Mouse (Mus musculus): ENCODE data around the gene Arih1.

Gene Arih1

GRCm38 (mm10) chr9:59486549-59487065 is at the start of gene Arih1:
Arih1 (minus strand) TSS chr9:59486618.
- peak; percentile 97 for ATAC-seq (ENCODE audit: insufficient number of reproducible peaks, low FRiP score, low TSS enrichment)

GRCm38 (mm10) chr9:59533889-59534288 is 47.5 kb upstream of the Arih1 start:
- peak; percentile 93 for ATAC-seq (ENCODE audit: insufficient number of reproducible peaks, low FRiP score, low TSS enrichment)

- no peak for ATAC-seq (ENCODE audit: insufficient number of reproducible peaks, low FRiP score, low TSS enrichment)
These were observed 47.0 kb upstream of the Arih1 start for GRCm38 (mm10) chr9:59533422-59533821.

GRCm38 (mm10) chr9:59531645-59532044 is 45.2 kb upstream of the Arih1 start:
- ATAC-seq (ENCODE audit: insufficient number of reproducible peaks, low FRiP score, low TSS enrichment) = no peak

- no peak for ATAC-seq (ENCODE audit: insufficient number of reproducible peaks, low FRiP score, low TSS enrichment)
These were observed 41.9 kb upstream of the Arih1 start for GRCm38 (mm10) chr9:59528274-59528673.

GRCm38 (mm10) chr9:59527580-59527979 is 41.2 kb upstream of the Arih1 start:
- ATAC-seq (ENCODE audit: insufficient number of reproducible peaks, low FRiP score, low TSS enrichment) = no peak

- no peak for ATAC-seq (ENCODE audit: insufficient number of reproducible peaks, low FRiP score, low TSS enrichment)
These were observed 40.3 kb upstream of the Arih1 start for GRCm38 (mm10) chr9:59526727-59527126.

GRCm38 (mm10) chr9:59522906-59523305 is 36.5 kb upstream of the Arih1 start:
- ATAC-seq (ENCODE audit: insufficient number of reproducible peaks, low FRiP score, low TSS enrichment) = no peak

GRCm38 (mm10) chr9:59519396-59519795 is 33.0 kb upstream of the Arih1 start:
- ATAC-seq (ENCODE audit: insufficient number of reproducible peaks, low FRiP score, low TSS enrichment) = no peak

GRCm38 (mm10) chr9:59518976-59519375 is 32.6 kb upstream of the Arih1 start:
- no peak for ATAC-seq (ENCODE audit: insufficient number of reproducible peaks, low FRiP score, low TSS enrichment)

- ATAC-seq (ENCODE audit: insufficient number of reproducible peaks, low FRiP score, low TSS enrichment) = no peak
These were observed 30.7 kb upstream of the Arih1 start for GRCm38 (mm10) chr9:59517127-59517526.

GRCm38 (mm10) chr9:59515069-59515468 is 28.7 kb upstream of the Arih1 start:
- no peak for ATAC-seq (ENCODE audit: insufficient number of reproducible peaks, low FRiP score, low TSS enrichment)

- ATAC-seq (ENCODE audit: insufficient number of reproducible peaks, low FRiP score, low TSS enrichment) = no peak
These were observed 26.0 kb upstream of the Arih1 start for GRCm38 (mm10) chr9:59512381-59512780.

- no peak for ATAC-seq (ENCODE audit: insufficient number of reproducible peaks, low FRiP score, low TSS enrichment)
These were observed 21.7 kb upstream of the Arih1 start for GRCm38 (mm10) chr9:59508146-59508545.

- ATAC-seq (ENCODE audit: insufficient number of reproducible peaks, low FRiP score, low TSS enrichment) = no peak
These were observed 913 bp upstream of the Arih1 start for GRCm38 (mm10) chr9:59487331-59487730.

- ATAC-seq (ENCODE audit: insufficient number of reproducible peaks, low FRiP score, low TSS enrichment) = peak; percentile 49
These were observed 321 bp downstream of the Arih1 start for GRCm38 (mm10) chr9:59486076-59486518.

GRCm38 (mm10) chr9:59485511-59486075 is 825 bp downstream of the Arih1 start:
- ATAC-seq (ENCODE audit: insufficient number of reproducible peaks, low FRiP score, low TSS enrichment) = peak; percentile 45; the same call in 1 of the 2 replicates

GRCm38 (mm10) chr9:59484760-59485159 is 1.7 kb downstream of the Arih1 start:
- ATAC-seq (ENCODE audit: insufficient number of reproducible peaks, low FRiP score, low TSS enrichment) = no peak

GRCm38 (mm10) chr9:59482419-59482818 is 4.0 kb downstream of the Arih1 start:
- ATAC-seq (ENCODE audit: insufficient number of reproducible peaks, low FRiP score, low TSS enrichment) = no peak

GRCm38 (mm10) chr9:59476617-59477016 is 9.8 kb downstream of the Arih1 start:
- no peak for ATAC-seq (ENCODE audit: insufficient number of reproducible peaks, low FRiP score, low TSS enrichment)

- no peak for ATAC-seq (ENCODE audit: insufficient number of reproducible peaks, low FRiP score, low TSS enrichment)
These were observed 11.6 kb downstream of the Arih1 start for GRCm38 (mm10) chr9:59474838-59475237.

- no peak for ATAC-seq (ENCODE audit: insufficient number of reproducible peaks, low FRiP score, low TSS enrichment)
These were observed 13.2 kb downstream of the Arih1 start for GRCm38 (mm10) chr9:59473171-59473570.

Measured in cerebellum, adult (tissue).